Mouse (Mus musculus) intestine, embryonic 16.5 days (tissue): ENCODE data around the gene Zfp30. TPM values are rescaled to one million over a fixed set of nuclear protein-coding genes. Genes with fewer than 3 reads are reported as not detected.

Experiments used
- ATAC-seq: fragments of 200-750 bp; cut with Nextera tagmentation; 2 replicates; pipeline ENCODE4 v1.8.0; 2017; ENCODE audit warnings: moderate TSS enrichment, moderate library complexity
- H3K27ac ChIP-seq: fragments of 300-500 bp; sonication (generic); 2 replicates; pipeline ENCODE4 v1.5.1; 2014; ENCODE audit warnings: mild to moderate bottlenecking, low read length
- H3K27me3 ChIP-seq: fragments of 300-500 bp; sonication (generic); replicated peaks from 2 replicates; pipeline ENCODE4 v1.6.1; 2014; ENCODE audit warnings: low read length, control low read depth, mixed read lengths; ENCODE audit not compliant: control insufficient read depth, insufficient read depth
- H3K36me3 ChIP-seq: fragments of 300-500 bp; sonication (generic); 2 replicates; pipeline ENCODE4 v1.6.1; 2014; ENCODE audit warnings: low read length, control low read depth; ENCODE audit not compliant: control insufficient read depth, insufficient read depth
- H3K4me1 ChIP-seq: fragments of 300-500 bp; sonication (generic); 2 replicates; pipeline ENCODE4 v1.6.1; 2014; ENCODE audit warnings: low read length, control low read depth, mixed read lengths; ENCODE audit not compliant: control insufficient read depth, insufficient read depth
- H3K4me2 ChIP-seq: fragments of 300-500 bp; sonication (generic); 2 replicates; pipeline ENCODE4 v1.6.1; 2014; ENCODE audit warnings: low read depth, low read length, control low read depth
- H3K4me3 ChIP-seq: fragments of 300-500 bp; sonication (generic); 2 replicates; pipeline ENCODE4 v1.5.1; 2014; ENCODE audit warnings: mild to moderate bottlenecking, low read length
- H3K9ac ChIP-seq: fragments of 300-500 bp; sonication (generic); 2 replicates; pipeline ENCODE4 v1.6.1; 2014; ENCODE audit warnings: low read depth, low read length
- H3K9me3 ChIP-seq: fragments of 300-500 bp; sonication (generic); 2 replicates; pipeline ENCODE4 v1.6.1; 2016; ENCODE audit warnings: low read length, control low read depth; ENCODE audit not compliant: control insufficient read depth
- WGBS: fragments of 180-500 bp; shearing (Covaris S2); extraction: QIAGEN DNeasy Blood & Tissue Kit; methylation state at CpG from one replicate; pipeline ENCODE4 v1.1.7; 2014; 5-methylcytosine and 5-hydroxymethylcytosine counted together
- polyA plus RNA-seq: library from polyadenylated mRNA; unstranded; fragments of >200 nt; fragmentation: Nextera tagmentation; extraction: Ambion mirVana; gene quantifications from 2 replicates; pipeline ENCODE4 v1.2.1, GENCODE M21; 2015

Gene Zfp30
- polyA plus RNA-seq, 1 experiment from 2014 or later, result 3.7 TPM

DNA sequence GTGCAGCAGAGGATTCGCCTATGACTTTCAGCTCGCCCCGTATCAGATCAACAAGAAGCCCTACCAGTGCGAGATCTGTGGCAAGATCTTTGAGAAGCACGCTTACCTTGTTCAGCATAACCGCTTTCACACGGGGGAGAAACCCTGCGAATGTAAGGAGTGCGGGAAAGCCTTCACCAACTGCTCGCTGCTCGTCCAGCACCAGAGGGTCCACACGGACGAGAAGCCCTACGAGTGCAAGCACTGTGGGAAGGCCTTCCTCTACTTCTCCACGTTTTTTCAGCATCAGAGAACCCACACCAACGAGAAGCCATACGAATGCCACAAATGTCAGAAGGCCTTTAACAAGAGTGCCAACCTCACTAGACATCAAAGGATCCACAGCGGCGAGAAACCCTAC is 7.2 kb upstream of the Zfp30 start:
- no peak overlapping the region for H3K9ac ChIP-seq
- no peak overlapping the region for H3K4me3 ChIP-seq
- no peak for ATAC-seq
- WGBS, result 97% methylated on average over 19 of the region's 19 CpGs
- H3K9me3 ChIP-seq, result no peaks in the 10 kb centered on the region
- no peak overlapping the region for H3K27ac ChIP-seq
- H3K4me2 ChIP-seq, result no peak overlapping the region
- peaks cover 32% of the 10 kb centered on the region for H3K36me3 ChIP-seq
- H3K27me3 ChIP-seq, result no peaks in the 10 kb centered on the region
- H3K4me1 ChIP-seq, result no peaks in the 10 kb centered on the region

GRCm38 (mm10) chr7:29777372-29777771 is 6.4 kb upstream of the Zfp30 start:
- Histone ChIP-seq H3K36me3 (peaks cover 32% of the 10 kb centered on the region), H3K4me2 (no peak overlapping the region), H3K4me1 (no peaks in the 10 kb centered on the region), H3K27ac (no peak overlapping the region), H3K27me3 (no peaks in the 10 kb centered on the region), H3K9ac (no peak overlapping the region), H3K9me3 (no peaks in the 10 kb centered on the region), H3K4me3 (no peak overlapping the region)
- no peak for ATAC-seq
- 95% methylated on average over 10 of the region's 10 CpGs for WGBS

- ATAC-seq, result no peak
- Histone ChIP-seq H3K4me3 (peak overlapping the region; percentile 95), H3K4me1 (peaks cover 5% of the 10 kb centered on the region; the same call in 1 of the 2 replicates), H3K9ac (peak overlapping the region; percentile 61; the same call in 1 of the 2 replicates), H3K36me3 (peaks cover 4% of the 10 kb centered on the region; the same call in 1 of the 2 replicates), H3K4me2 (peak overlapping the region; percentile 83), H3K9me3 (no peaks in the 10 kb centered on the region), H3K27me3 (no peaks in the 10 kb centered on the region), H3K27ac (no peak overlapping the region)
- 48% methylated on average over 8 of the region's 8 CpGs for WGBS
Measured at GRCm38 (mm10) chr7:29785023-29785422, 1.2 kb downstream of the Zfp30 start.

DNA sequence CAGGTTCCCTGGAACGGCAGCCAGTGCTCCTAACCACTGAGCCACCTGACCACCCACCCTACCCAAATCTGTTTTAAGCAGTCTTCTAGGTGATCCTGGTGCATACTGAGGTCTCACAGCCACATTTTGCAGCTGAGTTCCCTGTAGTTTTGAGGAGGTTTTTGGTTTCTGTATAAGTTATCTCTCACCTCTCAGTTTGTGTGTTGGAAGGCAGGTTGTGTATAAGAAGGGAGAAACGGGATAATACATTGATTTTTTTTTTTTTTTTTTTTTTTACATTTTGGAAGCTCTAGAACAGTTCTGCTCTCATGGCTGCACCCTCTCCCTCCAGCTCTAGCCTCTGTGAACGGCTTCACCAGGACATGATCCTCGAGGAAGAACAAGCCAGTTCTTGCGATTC is 2.1 kb downstream of the Zfp30 start:
- Histone ChIP-seq H3K27ac (no peak overlapping the region), H3K27me3 (no peaks in the 10 kb centered on the region), H3K36me3 (peaks cover 6% of the 10 kb centered on the region; the same call in 1 of the 2 replicates), H3K9me3 (no peaks in the 10 kb centered on the region), H3K4me1 (peaks cover 5% of the 10 kb centered on the region; the same call in 1 of the 2 replicates), H3K9ac (peak overlapping the region; percentile 61), H3K4me2 (peak overlapping the region; percentile 83), H3K4me3 (peak overlapping the region; percentile 95)
- no peak for ATAC-seq
- 79% methylated on average over 5 of the region's 5 CpGs for WGBS

GRCm38 (mm10) chr7:29792906-29793305 is 9.1 kb downstream of the Zfp30 start:
- H3K4me3 ChIP-seq, result no peak overlapping the region
- H3K36me3 ChIP-seq, result peaks cover 17% of the 10 kb centered on the region
- no peak overlapping the region for H3K9ac ChIP-seq
- no peaks in the 10 kb centered on the region for H3K4me1 ChIP-seq
- no peaks in the 10 kb centered on the region for H3K9me3 ChIP-seq
- no peak overlapping the region for H3K4me2 ChIP-seq
- H3K27me3 ChIP-seq, result no peaks in the 10 kb centered on the region
- ATAC-seq, result no peak
- 44% methylated on average over 27 of the region's 27 CpGs for WGBS
- H3K27ac ChIP-seq, result no peak overlapping the region

GRCm38 (mm10) chr7:29807046-29807445 is 23.2 kb downstream of the Zfp30 start:
- no peaks in the 10 kb centered on the region for H3K27me3 ChIP-seq
- H3K9me3 ChIP-seq, result no peaks in the 10 kb centered on the region
- H3K4me2 ChIP-seq, result no peak overlapping the region
- no peaks in the 10 kb centered on the region for H3K4me1 ChIP-seq
- WGBS, result 74% methylated on average over 5 of the region's 5 CpGs
- H3K9ac ChIP-seq, result no peak overlapping the region
- no peak overlapping the region for H3K27ac ChIP-seq
- H3K36me3 ChIP-seq, result no peaks in the 10 kb centered on the region
- ATAC-seq, result no peak
- no peak overlapping the region for H3K4me3 ChIP-seq

DNA sequence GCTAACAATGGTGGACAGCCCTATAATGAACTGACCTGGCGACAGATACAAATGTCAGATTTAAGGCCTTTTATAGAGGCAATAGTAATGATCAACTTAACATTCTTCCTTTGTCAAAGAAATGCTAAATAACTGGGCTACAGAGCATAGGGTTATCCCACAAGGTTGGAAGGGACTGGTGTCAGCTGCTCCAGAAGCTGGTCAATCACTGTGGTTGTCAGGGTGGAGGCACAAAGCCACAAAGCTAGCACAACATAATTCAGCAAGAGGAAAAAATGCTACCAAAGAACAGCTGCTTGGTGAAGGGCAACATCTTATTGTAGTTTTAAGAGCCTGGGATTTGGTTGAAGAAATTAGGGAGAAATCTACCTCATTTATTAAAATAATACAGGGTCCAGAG is 28.4 kb downstream of the Zfp30 start:
- Histone ChIP-seq H3K4me3 (no peak overlapping the region), H3K27ac (no peak overlapping the region), H3K9me3 (no peaks in the 10 kb centered on the region), H3K4me1 (peaks cover 11% of the 10 kb centered on the region), H3K36me3 (no peaks in the 10 kb centered on the region), H3K4me2 (no peak overlapping the region), H3K27me3 (no peaks in the 10 kb centered on the region), H3K9ac (no peak overlapping the region)
- 96% methylated on average over 1 of the region's 1 CpGs for WGBS
- no peak for ATAC-seq

DNA sequence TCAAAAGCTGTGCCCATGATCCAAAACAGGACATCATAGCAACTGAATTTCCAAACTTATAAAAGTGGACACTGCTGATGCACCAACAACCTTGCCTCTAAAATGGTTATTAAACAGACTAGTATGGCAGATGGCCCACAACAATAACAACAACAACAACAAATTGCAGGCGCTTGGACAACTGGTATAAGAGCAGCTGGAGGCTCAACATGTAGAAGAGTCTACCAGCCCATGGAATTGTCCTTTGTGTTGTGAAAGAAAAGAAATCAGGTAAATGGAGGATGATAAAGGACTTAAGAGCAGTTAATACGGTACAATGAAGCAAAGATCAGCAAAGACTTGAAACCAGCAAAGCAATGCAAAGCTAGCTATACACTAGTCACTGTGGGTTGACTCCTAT is 30.6 kb downstream of the Zfp30 start:
- H3K27me3 ChIP-seq, result no peaks in the 10 kb centered on the region
- H3K27ac ChIP-seq, result no peak overlapping the region
- H3K4me2 ChIP-seq, result no peak overlapping the region
- no peak overlapping the region for H3K9ac ChIP-seq
- no peak overlapping the region for H3K4me3 ChIP-seq
- no peaks in the 10 kb centered on the region for H3K9me3 ChIP-seq
- no peak for ATAC-seq
- H3K4me1 ChIP-seq, result peaks cover 13% of the 10 kb centered on the region
- WGBS, result 90% methylated on average over 2 of the region's 2 CpGs
- H3K36me3 ChIP-seq, result no peaks in the 10 kb centered on the region

- Histone ChIP-seq H3K36me3 (no peaks in the 10 kb centered on the region), H3K9me3 (no peaks in the 10 kb centered on the region), H3K27ac (peak overlapping the region; percentile 58), H3K9ac (peak overlapping the region; percentile 68), H3K4me3 (peak overlapping the region; percentile 61), H3K4me1 (peaks cover 15% of the 10 kb centered on the region), H3K27me3 (no peaks in the 10 kb centered on the region), H3K4me2 (peak overlapping the region; percentile 65)
- peak; percentile 49 for ATAC-seq
- 2% methylated on average over 12 of the region's 12 CpGs for WGBS
Measured at GRCm38 (mm10) chr7:29815061-29815784, 31.4 kb downstream of the Zfp30 start.
